Mouse (Mus musculus) forebrain, embryonic 15.5 days (tissue): ENCODE data around the gene Pard3b. TPM values are rescaled to one million over a fixed set of nuclear protein-coding genes. Genes with fewer than 3 reads are reported as not detected.
A peak's percentile ranks its signal among the peaks of the same experiment; 100 is the strongest.

Source experiments
- ATAC-seq: fragments of 200-750 bp; cut with Nextera tagmentation; replicated peaks from 2 replicates; pipeline ENCODE4 v1.8.0; 2017; ENCODE audit warnings: mild to moderate bottlenecking, moderate TSS enrichment, moderate library complexity
- H3K27ac ChIP-seq: fragments of 300-500 bp; sonication (generic); replicated peaks from 2 replicates; pipeline ENCODE4 v1.5.1; 2015; ENCODE audit warnings: mild to moderate bottlenecking, inconsistent platforms
- H3K27me3 ChIP-seq: fragments of 300-500 bp; sonication (generic); 2 replicates; pipeline ENCODE4 v1.6.1; 2015; ENCODE audit warnings: inconsistent platforms
- H3K36me3 ChIP-seq: fragments of 300-500 bp; sonication (generic); 2 replicates; pipeline ENCODE4 v1.6.1; 2015; ENCODE audit warnings: mild to moderate bottlenecking, inconsistent platforms
- H3K4me1 ChIP-seq: fragments of 300-500 bp; sonication (generic); 2 replicates; pipeline ENCODE4 v1.6.1; 2015; ENCODE audit warnings: inconsistent platforms
- H3K4me2 ChIP-seq: fragments of 300-500 bp; sonication (generic); replicated peaks from 2 replicates; pipeline ENCODE4 v1.6.1; 2015; ENCODE audit warnings: mild to moderate bottlenecking, inconsistent platforms
- H3K4me3 ChIP-seq: fragments of 300-500 bp; sonication (generic); 2 replicates; pipeline ENCODE4 v1.5.1; 2015; ENCODE audit warnings: mild to moderate bottlenecking, inconsistent platforms
- H3K9ac ChIP-seq: fragments of 300-500 bp; sonication (generic); replicated peaks from 2 replicates; pipeline ENCODE4 v1.6.1; 2015; ENCODE audit warnings: mild to moderate bottlenecking, inconsistent platforms
- H3K9me3 ChIP-seq: fragments of 300-500 bp; sonication (generic); 2 replicates; pipeline ENCODE4 v1.6.1; 2016; ENCODE audit warnings: inconsistent platforms
- WGBS: fragments of 180-500 bp; shearing (Covaris S2); methylation state at CpG from one replicate; pipeline ENCODE4 v1.1.7; 2015; ENCODE audit warnings: mixed read lengths; 5-methylcytosine and 5-hydroxymethylcytosine counted together
- polyA plus RNA-seq: library from polyadenylated mRNA; unstranded; fragments of >200 nt; fragmentation: Nextera tagmentation; extraction: Ambion mirVana; gene quantifications from 2 replicates; pipeline ENCODE4 v1.2.1, GENCODE M21; 2015

Pard3b gene
- polyA plus RNA-seq, 1 experiment from 2014 or later, result 9.8 TPM

GRCm38 (mm10) chr1:62053167-62053638 is 414.6 kb downstream of the Pard3b start:
- Histone ChIP-seq H3K27me3 (no peaks in the 10 kb centered on the region), H3K4me1 (peaks cover 11% of the 10 kb centered on the region), H3K4me2 (0 out of 2 replicates have a peak overlapping the region, but pooled peaks have one; percentile 4), H3K27ac (peak overlapping the region; percentile 19), H3K9me3 (no peaks in the 10 kb centered on the region), H3K4me3 (no peak overlapping the region), H3K36me3 (no peaks in the 10 kb centered on the region), H3K9ac (no peak overlapping the region)
- 12% methylated on average over 7 of the region's 7 CpGs for WGBS
- ATAC-seq, result peak; percentile 95

DNA sequence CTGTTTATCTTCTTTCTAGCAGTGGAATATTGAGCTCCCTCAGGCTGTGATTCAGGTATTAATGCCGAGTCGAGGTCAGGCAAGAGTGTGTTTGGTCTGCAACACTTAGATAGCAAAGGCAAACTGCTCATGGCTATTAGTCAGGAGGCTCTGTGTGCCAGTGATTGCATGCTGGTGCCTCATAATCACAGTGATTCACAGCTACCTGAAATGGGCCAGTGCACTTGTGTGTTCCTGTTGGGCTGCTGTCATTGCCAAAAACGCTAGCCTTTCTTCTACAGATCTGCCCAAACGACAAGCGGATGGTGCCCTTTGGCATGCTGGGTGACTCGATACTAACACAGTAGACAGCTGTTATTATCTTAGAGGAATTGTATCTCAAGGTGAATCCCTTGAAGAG is 416.7 kb downstream of the Pard3b start:
- H3K27ac ChIP-seq, result no peak overlapping the region

GRCm38 (mm10) chr1:62070617-62071016 is 432.0 kb downstream of the Pard3b start:
- Histone ChIP-seq H3K4me2 (no peak overlapping the region), H3K4me3 (no peak overlapping the region), H3K4me1 (no peaks in the 10 kb centered on the region), H3K9ac (no peak overlapping the region), H3K27me3 (no peaks in the 10 kb centered on the region), H3K9me3 (peaks cover 4% of the 10 kb centered on the region; the same call in 1 of the 2 replicates), H3K36me3 (no peaks in the 10 kb centered on the region), H3K27ac (no peak overlapping the region)
- 63% methylated on average over 6 of the region's 6 CpGs for WGBS
- no peak for ATAC-seq

More for the DNA sequence above, 416.7 kb downstream of the Pard3b start:
- Histone ChIP-seq H3K4me1 (peaks cover 11% of the 10 kb centered on the region), H3K9me3 (no peaks in the 10 kb centered on the region), H3K27me3 (no peaks in the 10 kb centered on the region), H3K36me3 (no peaks in the 10 kb centered on the region), H3K4me3 (no peak overlapping the region), H3K9ac (no peak overlapping the region), H3K4me2 (no peak overlapping the region)
- WGBS, result 76% methylated on average over 6 of the region's 6 CpGs
- ATAC-seq, result no peak

- WGBS, result 83% methylated on average over 7 of the region's 7 CpGs
Measured at GRCm38 (mm10) chr1:62071139-62071538, 432.5 kb downstream of the Pard3b start.

DNA sequence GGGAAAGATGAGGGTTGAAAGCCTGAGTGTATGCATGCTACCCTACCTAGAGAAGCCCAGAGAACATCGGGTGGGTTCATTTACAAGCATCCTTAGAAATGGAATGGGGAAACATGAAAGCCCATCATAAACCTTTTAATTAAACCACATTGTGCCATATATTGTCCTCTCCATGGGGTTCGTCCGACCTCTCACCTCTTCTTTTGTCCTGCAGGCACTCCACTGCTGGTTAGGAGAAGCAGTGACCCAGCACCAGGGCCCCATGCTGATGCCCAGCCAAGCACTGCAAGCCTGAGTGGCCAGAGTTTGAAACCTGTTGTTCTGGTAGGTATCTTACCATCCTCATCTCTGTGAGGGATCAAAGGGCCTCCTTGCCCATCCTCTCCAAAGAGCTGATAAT is 437.5 kb downstream of the Pard3b start:
- Histone ChIP-seq H3K27ac (no peak overlapping the region), H3K4me3 (no peak overlapping the region), H3K9me3 (no peaks in the 10 kb centered on the region), H3K4me1 (no peaks in the 10 kb centered on the region), H3K27me3 (no peaks in the 10 kb centered on the region), H3K9ac (no peak overlapping the region), H3K36me3 (no peaks in the 10 kb centered on the region), H3K4me2 (no peak overlapping the region)
- WGBS, result 37% methylated on average over 3 of the region's 3 CpGs
- no peak for ATAC-seq

More at GRCm38 (mm10) chr1:62071139-62071538, 432.5 kb downstream of the Pard3b start:
- H3K4me2 ChIP-seq, result no peak overlapping the region
- H3K27ac ChIP-seq, result no peak overlapping the region
- no peaks in the 10 kb centered on the region for H3K36me3 ChIP-seq
- peaks cover 4% of the 10 kb centered on the region; the same call in 1 of the 2 replicates for H3K9me3 ChIP-seq
- no peak overlapping the region for H3K4me3 ChIP-seq
- no peak for ATAC-seq
- no peak overlapping the region for H3K9ac ChIP-seq
- H3K27me3 ChIP-seq, result no peaks in the 10 kb centered on the region
- H3K4me1 ChIP-seq, result no peaks in the 10 kb centered on the region

DNA sequence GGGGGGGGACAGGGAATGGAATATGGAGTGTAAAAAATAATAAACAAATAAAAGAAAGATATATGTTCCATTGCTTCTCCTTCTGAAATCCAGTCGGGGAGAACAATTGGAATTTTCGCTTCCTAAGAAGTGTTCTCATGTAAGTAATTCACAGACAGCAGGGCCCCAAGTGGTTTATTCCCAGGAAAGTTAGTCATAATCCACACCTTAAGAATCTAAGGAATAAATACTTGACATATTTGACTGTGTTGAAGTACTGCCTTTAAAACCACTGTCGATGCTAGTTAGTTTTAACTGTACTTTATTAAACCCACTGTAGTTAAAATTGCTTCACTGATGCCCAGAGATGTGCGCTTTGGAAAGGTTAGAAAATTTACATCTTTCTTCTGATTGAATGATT is 442.5 kb downstream of the Pard3b start:
- Histone ChIP-seq H3K4me3 (no peak overlapping the region), H3K9ac (no peak overlapping the region), H3K27ac (no peak overlapping the region), H3K9me3 (no peaks in the 10 kb centered on the region), H3K4me1 (no peaks in the 10 kb centered on the region), H3K4me2 (no peak overlapping the region), H3K27me3 (no peaks in the 10 kb centered on the region), H3K36me3 (no peaks in the 10 kb centered on the region)
- 90% methylated on average over 4 of the region's 4 CpGs for WGBS
- ATAC-seq, result no peak

GRCm38 (mm10) chr1:62085995-62086394 is 447.4 kb downstream of the Pard3b start:
- 52% methylated on average over 6 of the region's 6 CpGs for WGBS
- no peak overlapping the region for H3K9ac ChIP-seq
- H3K4me3 ChIP-seq, result no peak overlapping the region
- H3K9me3 ChIP-seq, result no peaks in the 10 kb centered on the region
- ATAC-seq, result no peak
- H3K36me3 ChIP-seq, result no peaks in the 10 kb centered on the region
- H3K4me2 ChIP-seq, result no peak overlapping the region
- no peaks in the 10 kb centered on the region for H3K4me1 ChIP-seq
- no peak overlapping the region for H3K27ac ChIP-seq
- no peaks in the 10 kb centered on the region for H3K27me3 ChIP-seq

- H3K4me3 ChIP-seq, result no peak overlapping the region
- no peak overlapping the region for H3K4me2 ChIP-seq
- no peak overlapping the region for H3K27ac ChIP-seq
- H3K27me3 ChIP-seq, result no peaks in the 10 kb centered on the region
- H3K9ac ChIP-seq, result no peak overlapping the region
- H3K9me3 ChIP-seq, result no peaks in the 10 kb centered on the region
- 79% methylated on average over 10 of the region's 10 CpGs for WGBS
- no peaks in the 10 kb centered on the region for H3K4me1 ChIP-seq
- H3K36me3 ChIP-seq, result no peaks in the 10 kb centered on the region
- no peak for ATAC-seq
Measured at GRCm38 (mm10) chr1:62087464-62087863, 448.8 kb downstream of the Pard3b start.

- Histone ChIP-seq H3K36me3 (no peaks in the 10 kb centered on the region), H3K4me3 (no peak overlapping the region), H3K27me3 (no peaks in the 10 kb centered on the region), H3K9me3 (no peaks in the 10 kb centered on the region), H3K4me2 (no peak overlapping the region), H3K9ac (no peak overlapping the region), H3K4me1 (no peaks in the 10 kb centered on the region), H3K27ac (no peak overlapping the region)
- no peak for ATAC-seq
- WGBS, result 91% methylated on average over 7 of the region's 7 CpGs
Measured at GRCm38 (mm10) chr1:62094885-62095284, 456.3 kb downstream of the Pard3b start.

DNA sequence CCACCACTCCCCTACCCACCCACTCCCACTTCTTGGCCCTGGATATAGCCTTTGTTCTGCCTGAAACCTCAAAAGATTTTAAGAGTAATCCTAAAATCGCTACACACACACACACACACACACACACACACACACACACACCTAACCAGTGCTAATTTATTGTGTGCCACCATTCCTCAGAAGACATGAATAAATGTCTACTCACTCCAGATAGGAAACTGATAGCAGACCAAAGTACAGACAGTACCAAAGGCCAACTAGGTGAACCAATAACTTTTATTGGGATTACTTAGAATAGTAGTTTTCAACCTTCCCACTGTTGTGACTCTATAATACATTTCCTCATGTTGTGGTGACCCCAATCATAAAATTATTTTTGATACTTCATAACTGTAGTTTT is 483.8 kb downstream of the Pard3b start:
- H3K4me2 ChIP-seq, result no peak overlapping the region
- no peak overlapping the region for H3K4me3 ChIP-seq
- no peaks in the 10 kb centered on the region for H3K4me1 ChIP-seq
- no peaks in the 10 kb centered on the region for H3K9me3 ChIP-seq
- no peaks in the 10 kb centered on the region for H3K27me3 ChIP-seq
- H3K36me3 ChIP-seq, result no peaks in the 10 kb centered on the region
- no peak overlapping the region for H3K27ac ChIP-seq
- 89% methylated on average over 1 of the region's 1 CpGs for WGBS
- H3K9ac ChIP-seq, result no peak overlapping the region
- no peak for ATAC-seq

GRCm38 (mm10) chr1:62129186-62129585 is 490.6 kb downstream of the Pard3b start:
- WGBS, result 96% methylated on average over 2 of the region's 2 CpGs
- no peak for ATAC-seq
- no peaks in the 10 kb centered on the region for H3K36me3 ChIP-seq
- H3K4me3 ChIP-seq, result no peak overlapping the region
- no peaks in the 10 kb centered on the region for H3K27me3 ChIP-seq
- H3K4me1 ChIP-seq, result no peaks in the 10 kb centered on the region
- no peak overlapping the region for H3K9ac ChIP-seq
- no peak overlapping the region for H3K4me2 ChIP-seq
- no peaks in the 10 kb centered on the region for H3K9me3 ChIP-seq
- no peak overlapping the region for H3K27ac ChIP-seq

- H3K4me2 ChIP-seq, result no peak overlapping the region
- H3K9ac ChIP-seq, result no peak overlapping the region
- H3K4me3 ChIP-seq, result no peak overlapping the region
- 93% methylated on average over 4 of the region's 4 CpGs for WGBS
- no peaks in the 10 kb centered on the region for H3K36me3 ChIP-seq
- H3K9me3 ChIP-seq, result no peaks in the 10 kb centered on the region
- H3K27ac ChIP-seq, result no peak overlapping the region
- H3K4me1 ChIP-seq, result no peaks in the 10 kb centered on the region
- no peaks in the 10 kb centered on the region for H3K27me3 ChIP-seq
- no peak for ATAC-seq
Measured at GRCm38 (mm10) chr1:62148134-62148533, 509.5 kb downstream of the Pard3b start.

- H3K4me1 ChIP-seq, result no peaks in the 10 kb centered on the region; the same call in 1 of the 2 replicates
- H3K27me3 ChIP-seq, result no peaks in the 10 kb centered on the region
- H3K36me3 ChIP-seq, result no peaks in the 10 kb centered on the region
- H3K27ac ChIP-seq, result no peak overlapping the region
- no peak overlapping the region for H3K4me2 ChIP-seq
- H3K9ac ChIP-seq, result no peak overlapping the region
- no peaks in the 10 kb centered on the region for H3K9me3 ChIP-seq
- ATAC-seq, result no peak
- H3K4me3 ChIP-seq, result no peak overlapping the region
- WGBS, result 91% methylated on average over 6 of the region's 6 CpGs
Measured at GRCm38 (mm10) chr1:62148786-62149185, 510.2 kb downstream of the Pard3b start.
